Mouse (Mus musculus) MEL (cell line): ENCODE data around the gene A930009A15Rik.

Source experiments
- CTCF ChIP-seq, 3 experiments: IDR thresholded peaks in 2 of 3; conservative IDR thresholded peaks in 1 of 3; 2 replicates each; pipeline ENCODE4 v1.5.1; 2011 to 2012; ENCODE audit warnings: low read length in 3 of 3, low read depth in 2 of 3, mild to moderate bottlenecking in 2 of 3, improper control_type of control experiment in 1 of 3, inconsistent platforms in 1 of 3, mixed read lengths in 1 of 3, moderate library complexity in 1 of 3; ENCODE audit not compliant: control insufficient read depth in 1 of 3, insufficient read depth in 1 of 3, poor library complexity in 1 of 3, severe bottlenecking in 1 of 3
- ETS1 ChIP-seq: IDR thresholded peaks from 2 replicates; pipeline ENCODE4 v1.6.1; 2012; ENCODE audit warnings: low read depth, mild to moderate bottlenecking, inconsistent platforms, low read length, improper control_type of control experiment, moderate library complexity
- GABPA ChIP-seq: IDR thresholded peaks from 2 replicates; pipeline ENCODE4 v1.6.1; 2012; ENCODE audit warnings: low read depth, mild to moderate bottlenecking, inconsistent platforms, low read length, improper control_type of control experiment, moderate library complexity
- GATA1 ChIP-seq: IDR thresholded peaks from 2 replicates; pipeline ENCODE4 v1.6.1; 2011; ENCODE audit warnings: low read depth, low read length, improper control_type of control experiment
- MXI1 ChIP-seq: IDR thresholded peaks from 2 replicates; pipeline ENCODE4 v1.6.1; 2011; ENCODE audit warnings: mild to moderate bottlenecking, low read depth, low read length, improper control_type of control experiment
- NELFE ChIP-seq: IDR thresholded peaks from 2 replicates; pipeline ENCODE4 v1.6.1; 2011; ENCODE audit warnings: low read depth, low read length, improper control_type of control experiment
- POLR2A ChIP-seq, 2 experiments: IDR thresholded peaks; 2 replicates each; pipeline ENCODE4 v1.6.1; 2011 to 2012; ENCODE audit warnings: low read length in 2 of 2, mild to moderate bottlenecking in 2 of 2, control low read depth in 1 of 2, improper control_type of control experiment in 1 of 2, low read depth in 1 of 2, moderate library complexity in 1 of 2; ENCODE audit not compliant: control insufficient read depth in 1 of 2, insufficient read depth in 1 of 2, poor library complexity in 1 of 2
- SIN3A ChIP-seq: IDR thresholded peaks from 2 replicates; pipeline ENCODE4 v1.6.1; 2012; ENCODE audit warnings: low read length, improper control_type of control experiment, inconsistent platforms
- TCF12 ChIP-seq: IDR thresholded peaks from 2 replicates; pipeline ENCODE4 v1.6.1; 2014; ENCODE audit warnings: low read depth, mild to moderate bottlenecking, inconsistent platforms, low read length, improper control_type of control experiment, moderate library complexity
- USF1 ChIP-seq: IDR thresholded peaks from 2 replicates; pipeline ENCODE4 v1.6.1; 2014; ENCODE audit warnings: low read depth, mild to moderate bottlenecking, inconsistent platforms, low read length, improper control_type of control experiment, moderate library complexity
- ZNF384 ChIP-seq: IDR thresholded peaks from 2 replicates; pipeline ENCODE4 v1.6.1; 2012; ENCODE audit warnings: low read depth, mild to moderate bottlenecking, inconsistent platforms, low read length, improper control_type of control experiment

GRCm38 (mm10) chr10:115529768-115530167 is 40.0 kb upstream of the A930009A15Rik start:
- TF ChIP-seq CTCF (IDR thresholded peaks at IDR 0.05 in 2 of 3, conservative IDR thresholded peaks at IDR 0.05 in 1 of 3; ENCODE audit: control insufficient read depth in 1 of 3, insufficient read depth in 1 of 3, low read depth in 2 of 3, low read length in 3 of 3, poor library complexity in 1 of 3, severe bottlenecking in 1 of 3) (no peak), GATA1 (no peak), GABPA (no peak), NELFE (no peak), TCF12 (no peak), POLR2A (IDR thresholded peaks at IDR 0.05; ENCODE audit: control insufficient read depth in 1 of 2, insufficient read depth in 1 of 2, low read depth in 1 of 2, low read length in 2 of 2, poor library complexity in 1 of 2) (no peak), USF1 (no peak), MXI1 (no peak), ETS1 (no peak), SIN3A (no peak), ZNF384 (no peak)
